Mouse (Mus musculus): ENCODE results near the gene Prickle2.

The Prickle2 gene

GRCm38 (mm10) chr6:92381085-92381484 lies 324.9 kb downstream of the Prickle2 start:
- DNase-seq (ENCODE audit: low spot score), result no peak

- DNase-seq (ENCODE audit: low spot score), result no peak
These were observed 331.1 kb downstream of the Prickle2 start for GRCm38 (mm10) chr6:92374826-92375225.

- no peak for DNase-seq (ENCODE audit: low spot score)
These were observed 335.1 kb downstream of the Prickle2 start for GRCm38 (mm10) chr6:92370896-92371295.

GRCm38 (mm10) chr6:92347278-92348028 lies 358.5 kb downstream of the Prickle2 start:
- no peak for DNase-seq (ENCODE audit: low spot score)

- no peak for DNase-seq (ENCODE audit: low spot score)
These were observed 359.2 kb downstream of the Prickle2 start for GRCm38 (mm10) chr6:92346729-92347128.

GRCm38 (mm10) chr6:92345151-92345550 lies 360.8 kb downstream of the Prickle2 start:
- no peak for DNase-seq (ENCODE audit: low spot score)

- DNase-seq (ENCODE audit: low spot score), result no peak
These were observed 361.4 kb downstream of the Prickle2 start for GRCm38 (mm10) chr6:92344588-92344987.

All from ovary, postnatal 36 days (tissue).